Mouse (Mus musculus) MEL (cell line): Measurements from ENCODE around the gene Ostc.

ENCODE experiments used
- CTCF ChIP-seq, 3 experiments: IDR thresholded peaks in 2 of 3; conservative IDR thresholded peaks in 1 of 3; 2 replicates each; pipeline ENCODE4 v1.5.1; 2011 to 2012; ENCODE audit warnings: low read length in 3 of 3, low read depth in 2 of 3, mild to moderate bottlenecking in 2 of 3, improper control_type of control experiment in 1 of 3, inconsistent platforms in 1 of 3, mixed read lengths in 1 of 3, moderate library complexity in 1 of 3; ENCODE audit not compliant: control insufficient read depth in 1 of 3, insufficient read depth in 1 of 3, poor library complexity in 1 of 3, severe bottlenecking in 1 of 3
- ETS1 ChIP-seq: IDR thresholded peaks from 2 replicates; pipeline ENCODE4 v1.6.1; 2012; ENCODE audit warnings: low read depth, mild to moderate bottlenecking, inconsistent platforms, low read length, improper control_type of control experiment, moderate library complexity
- POLR2A ChIP-seq, 2 experiments: IDR thresholded peaks; 2 replicates each; pipeline ENCODE4 v1.6.1; 2011 to 2012; ENCODE audit warnings: low read length in 2 of 2, mild to moderate bottlenecking in 2 of 2, control low read depth in 1 of 2, improper control_type of control experiment in 1 of 2, low read depth in 1 of 2, moderate library complexity in 1 of 2; ENCODE audit not compliant: control insufficient read depth in 1 of 2, insufficient read depth in 1 of 2, poor library complexity in 1 of 2
- USF2 ChIP-seq, 2 experiments: IDR thresholded peaks; 2 replicates each; pipeline ENCODE4 v1.6.1; 2011 to 2012; ENCODE audit warnings: improper control_type of control experiment in 2 of 2, low read length in 2 of 2, borderline replicate concordance in 1 of 2, inconsistent platforms in 1 of 2, low read depth in 1 of 2, mild to moderate bottlenecking in 1 of 2; ENCODE audit not compliant: insufficient read depth in 1 of 2

- TF ChIP-seq USF2 (IDR thresholded peaks at IDR 0.05; ENCODE audit: borderline replicate concordance in 1 of 2, insufficient read depth in 1 of 2, low read depth in 1 of 2, low read length in 2 of 2) (no peak), POLR2A (IDR thresholded peaks at IDR 0.05; ENCODE audit: control insufficient read depth in 1 of 2, insufficient read depth in 1 of 2, low read depth in 1 of 2, low read length in 2 of 2, poor library complexity in 1 of 2) (peak; percentile 38 to 62; a peak in 1 of 4 replicates), ETS1 (peak; percentile 67; the same call in 1 of the 2 replicates), CTCF (IDR thresholded peaks at IDR 0.05 in 2 of 3, conservative IDR thresholded peaks at IDR 0.05 in 1 of 3; ENCODE audit: control insufficient read depth in 1 of 3, insufficient read depth in 1 of 3, low read depth in 2 of 3, low read length in 3 of 3, poor library complexity in 1 of 3, severe bottlenecking in 1 of 3) (peak in 2 of 3 experiments; percentile 28 to 32; a peak in 4 of 6 replicates)
Observed at GRCm38 (mm10) chr3:130690834-130691595, 18.2 kb downstream of the Ostc start.
